Mouse (Mus musculus) midbrain, embryonic 15.5 days (tissue): ENCODE results near the gene Ndufc1. TPM values are rescaled to one million over a fixed set of nuclear protein-coding genes. Genes with fewer than 3 reads are reported as not detected.
"Not testable (repeated sequence)": the region's sequence is repeated elsewhere in the genome, so short reads cannot be mapped to it uniquely, and the experiment has no call there.

ENCODE experiments used
- ATAC-seq: fragments of 200-750 bp; cut with Nextera tagmentation; replicated peaks from 2 replicates; pipeline ENCODE4 v1.8.0; 2017; ENCODE audit warnings: moderate TSS enrichment
- H3K27ac ChIP-seq: fragments of 300-500 bp; sonication (generic); 2 replicates; pipeline ENCODE4 v1.5.1; 2015; ENCODE audit warnings: mild to moderate bottlenecking, inconsistent platforms
- H3K27me3 ChIP-seq: fragments of 300-500 bp; sonication (generic); replicated peaks from 2 replicates; pipeline ENCODE4 v1.6.1; 2015; ENCODE audit warnings: inconsistent platforms
- H3K36me3 ChIP-seq: fragments of 300-500 bp; sonication (generic); replicated peaks from 2 replicates; pipeline ENCODE4 v1.6.1; 2015; ENCODE audit warnings: inconsistent platforms
- H3K4me1 ChIP-seq: fragments of 300-500 bp; sonication (generic); 2 replicates; pipeline ENCODE4 v1.6.1; 2015; ENCODE audit warnings: inconsistent platforms
- H3K4me2 ChIP-seq: fragments of 300-500 bp; sonication (generic); 2 replicates; pipeline ENCODE4 v1.6.1; 2015; ENCODE audit warnings: inconsistent platforms, mild to moderate bottlenecking, moderate library complexity
- H3K4me3 ChIP-seq: fragments of 300-500 bp; sonication (generic); 2 replicates; pipeline ENCODE4 v1.5.1; 2015; ENCODE audit warnings: mild to moderate bottlenecking, inconsistent platforms
- H3K9ac ChIP-seq: fragments of 300-500 bp; sonication (generic); 2 replicates; pipeline ENCODE4 v1.6.1; 2015; ENCODE audit warnings: mild to moderate bottlenecking, inconsistent platforms
- H3K9me3 ChIP-seq: fragments of 300-500 bp; sonication (generic); 2 replicates; pipeline ENCODE4 v1.6.1; 2016; ENCODE audit warnings: inconsistent platforms
- WGBS: fragments of 180-500 bp; shearing (Covaris S2); methylation state at CpG from one replicate; pipeline ENCODE4 v1.1.7; 2015; ENCODE audit warnings: mixed read lengths; 5-methylcytosine and 5-hydroxymethylcytosine counted together
- polyA plus RNA-seq: library from polyadenylated mRNA; unstranded; fragments of >200 nt; fragmentation: Nextera tagmentation; extraction: Ambion mirVana; gene quantifications from 2 replicates; pipeline ENCODE4 v1.2.1, GENCODE M21; 2015

Ndufc1 gene
- polyA plus RNA-seq, 1 experiment from 2014 or later, result 679 TPM

GRCm38 (mm10) chr3:51393651-51394050, 15.1 kb downstream of the Ndufc1 start:
- Histone ChIP-seq H3K9me3 (no peaks in the 10 kb centered on the region), H3K9ac (no peak overlapping the region), H3K4me1 (peaks cover 14% of the 10 kb centered on the region), H3K27me3 (peaks cover 27% of the 10 kb centered on the region), H3K36me3 (no peaks in the 10 kb centered on the region), H3K27ac (no peak overlapping the region), H3K4me3 (no peak overlapping the region), H3K4me2 (no peak overlapping the region)
- no peak for ATAC-seq
- 94% methylated on average over 2 of the region's 2 CpGs for WGBS

GRCm38 (mm10) chr3:51393018-51393417, 15.8 kb downstream of the Ndufc1 start:
- peaks cover 25% of the 10 kb centered on the region for H3K27me3 ChIP-seq
- not testable (repeated sequence) for H3K9me3 ChIP-seq, H3K36me3 ChIP-seq, ATAC-seq, H3K9ac ChIP-seq, H3K4me3 ChIP-seq, H3K4me2 ChIP-seq, H3K27ac ChIP-seq
- 96% methylated on average over 3 of the region's 3 CpGs for WGBS
- H3K4me1 ChIP-seq, result peaks cover 14% of the 10 kb centered on the region

- no peak overlapping the region for H3K4me3 ChIP-seq
- H3K27me3 ChIP-seq, result peaks cover 14% of the 10 kb centered on the region; the same call in 1 of the 2 replicates
- ATAC-seq, result no peak
- no peaks in the 10 kb centered on the region for H3K9me3 ChIP-seq
- no peak overlapping the region for H3K9ac ChIP-seq
- peaks cover 14% of the 10 kb centered on the region for H3K4me1 ChIP-seq
- WGBS, result 98% methylated on average over 5 of the region's 5 CpGs
- no peaks in the 10 kb centered on the region for H3K36me3 ChIP-seq
- H3K4me2 ChIP-seq, result no peak overlapping the region
- no peak overlapping the region for H3K27ac ChIP-seq
These were observed 17.2 kb downstream of the Ndufc1 start for GRCm38 (mm10) chr3:51391591-51391990.

GRCm38 (mm10) chr3:51391095-51391494, 17.7 kb downstream of the Ndufc1 start:
- no peak for ATAC-seq
- Histone ChIP-seq H3K4me3 (no peak overlapping the region), H3K9ac (no peak overlapping the region), H3K27ac (no peak overlapping the region), H3K4me2 (no peak overlapping the region), H3K36me3 (no peaks in the 10 kb centered on the region), H3K4me1 (peaks cover 9% of the 10 kb centered on the region), H3K27me3 (peaks cover 9% of the 10 kb centered on the region; the same call in 1 of the 2 replicates), H3K9me3 (no peaks in the 10 kb centered on the region)
- 91% methylated on average over 5 of the region's 5 CpGs for WGBS

- Histone ChIP-seq H3K9me3 (no peaks in the 10 kb centered on the region), H3K4me1 (peaks cover 9% of the 10 kb centered on the region), H3K4me2 (peak overlapping the region; percentile 33), H3K27ac (no peak overlapping the region), H3K4me3 (no peak overlapping the region), H3K9ac (no peak overlapping the region), H3K27me3 (no peaks in the 10 kb centered on the region), H3K36me3 (no peaks in the 10 kb centered on the region)
- WGBS, result 12% methylated on average over 13 of the region's 13 CpGs
- ATAC-seq, result peak; percentile 50
These were observed 19.9 kb downstream of the Ndufc1 start for GRCm38 (mm10) chr3:51388904-51389303.

- H3K27me3 ChIP-seq, result no peaks in the 10 kb centered on the region
- no peak overlapping the region for H3K4me2 ChIP-seq
- H3K36me3 ChIP-seq, result no peaks in the 10 kb centered on the region
- 48% methylated on average over 8 of the region's 8 CpGs for WGBS
- peaks cover 9% of the 10 kb centered on the region for H3K4me1 ChIP-seq
- no peak overlapping the region for H3K4me3 ChIP-seq
- ATAC-seq, result no peak
- no peaks in the 10 kb centered on the region for H3K9me3 ChIP-seq
- H3K27ac ChIP-seq, result no peak overlapping the region
- H3K9ac ChIP-seq, result no peak overlapping the region
These were observed 20.9 kb downstream of the Ndufc1 start for GRCm38 (mm10) chr3:51387868-51388381.

GRCm38 (mm10) chr3:51387134-51387451, 21.7 kb downstream of the Ndufc1 start:
- no peak overlapping the region for H3K4me2 ChIP-seq
- no peak for ATAC-seq
- 79% methylated on average over 3 of the region's 3 CpGs for WGBS
- H3K9ac ChIP-seq, result no peak overlapping the region
- H3K27ac ChIP-seq, result no peak overlapping the region
- peaks cover 9% of the 10 kb centered on the region for H3K4me1 ChIP-seq
- no peaks in the 10 kb centered on the region for H3K27me3 ChIP-seq
- no peak overlapping the region for H3K4me3 ChIP-seq
- no peaks in the 10 kb centered on the region for H3K9me3 ChIP-seq
- no peaks in the 10 kb centered on the region for H3K36me3 ChIP-seq

GRCm38 (mm10) chr3:51386441-51387133, 22.2 kb downstream of the Ndufc1 start:
- H3K9ac ChIP-seq, result no peak overlapping the region
- no peak overlapping the region for H3K4me2 ChIP-seq
- peaks cover 9% of the 10 kb centered on the region for H3K4me1 ChIP-seq
- H3K4me3 ChIP-seq, result no peak overlapping the region
- ATAC-seq, result no peak
- H3K27me3 ChIP-seq, result no peaks in the 10 kb centered on the region
- no peaks in the 10 kb centered on the region for H3K36me3 ChIP-seq
- H3K9me3 ChIP-seq, result no peaks in the 10 kb centered on the region
- 36% methylated on average over 12 of the region's 12 CpGs for WGBS
- H3K27ac ChIP-seq, result no peak overlapping the region

- no peaks in the 10 kb centered on the region for H3K9me3 ChIP-seq
- H3K9ac ChIP-seq, result no peak overlapping the region
- 21% methylated on average over 12 of the region's 12 CpGs for WGBS
- no peak overlapping the region for H3K4me2 ChIP-seq
- H3K27ac ChIP-seq, result no peak overlapping the region
- H3K36me3 ChIP-seq, result no peaks in the 10 kb centered on the region
- H3K4me3 ChIP-seq, result no peak overlapping the region
- no peaks in the 10 kb centered on the region for H3K27me3 ChIP-seq
- H3K4me1 ChIP-seq, result peaks cover 4% of the 10 kb centered on the region; the same call in 1 of the 2 replicates
- no peak for ATAC-seq
These were observed 25.4 kb downstream of the Ndufc1 start for GRCm38 (mm10) chr3:51383409-51383808.

GRCm38 (mm10) chr3:51380660-51381014, 28.2 kb downstream of the Ndufc1 start:
- no peaks in the 10 kb centered on the region for H3K4me1 ChIP-seq
- no peak overlapping the region for H3K9ac ChIP-seq
- no peaks in the 10 kb centered on the region for H3K36me3 ChIP-seq
- H3K27me3 ChIP-seq, result no peaks in the 10 kb centered on the region
- H3K4me2 ChIP-seq, result no peak overlapping the region
- no peak overlapping the region for H3K27ac ChIP-seq
- WGBS, result 72% methylated on average over 4 of the region's 5 CpGs
- no peak overlapping the region for H3K4me3 ChIP-seq
- no peak for ATAC-seq
- H3K9me3 ChIP-seq, result no peaks in the 10 kb centered on the region

GRCm38 (mm10) chr3:51379786-51380659, 28.8 kb downstream of the Ndufc1 start:
- H3K4me3 ChIP-seq, result no peak overlapping the region
- ATAC-seq, result no peak
- whole genome bisulfite sequencing, result 63% methylated on average over 5 of the region's 5 CpGs
- no peak overlapping the region for H3K4me2 ChIP-seq
- H3K36me3 ChIP-seq, result no peaks in the 10 kb centered on the region
- H3K9me3 ChIP-seq, result no peaks in the 10 kb centered on the region
- no peaks in the 10 kb centered on the region for H3K4me1 ChIP-seq
- no peaks in the 10 kb centered on the region for H3K27me3 ChIP-seq
- no peak overlapping the region for H3K27ac ChIP-seq
- no peak overlapping the region for H3K9ac ChIP-seq

- H3K4me3 ChIP-seq, result no peak overlapping the region
- 86% methylated on average over 3 of the region's 3 CpGs for WGBS
- H3K4me2 ChIP-seq, result peak overlapping the region; percentile 39
- no peak overlapping the region for H3K9ac ChIP-seq
- no peak overlapping the region for H3K27ac ChIP-seq
- 0 out of 2 replicates have a peak, but pooled peaks have one; percentile 45 for ATAC-seq
- H3K27me3 ChIP-seq, result no peaks in the 10 kb centered on the region
- no peaks in the 10 kb centered on the region for H3K36me3 ChIP-seq
- no peaks in the 10 kb centered on the region for H3K9me3 ChIP-seq
- H3K4me1 ChIP-seq, result no peaks in the 10 kb centered on the region
These were observed 30.2 kb downstream of the Ndufc1 start for GRCm38 (mm10) chr3:51378665-51378946.
